Mouse (Mus musculus) testis, adult 2 months (tissue): ENCODE measurements at regions not wholly inside any gene's neighbourhood (a gene's known extent, or its start where the extent isn't known, plus 50 kb on each side); places are given as distances from the start of the nearest gene placed in this dataset.

ENCODE experiments used
- CTCF ChIP-seq: fragments of 200-500 bp; IDR thresholded peaks from 2 replicates; pipeline ENCODE4 v1.5.1; 2012; ENCODE audit warnings: low read depth, mild to moderate bottlenecking, inconsistent platforms, low read length, moderate library complexity; ENCODE audit not compliant: control insufficient read depth, insufficient read depth, insufficient replicate concordance
- POLR2A ChIP-seq: fragments of 200-500 bp; IDR thresholded peaks from 2 replicates; pipeline ENCODE4 v1.6.1; 2012; ENCODE audit warnings: low read depth, mild to moderate bottlenecking, inconsistent platforms, low read length, moderate library complexity; ENCODE audit not compliant: control insufficient read depth

- TF ChIP-seq CTCF (no peak), POLR2A (no peak)
Observed at GRCm38 (mm10) chr12:57926886-57927285, 284.7 kb upstream of the Sstr1 start.
